Mouse (Mus musculus): ENCODE measurements around the gene Spata17. TPM values are rescaled to one million over a fixed set of nuclear protein-coding genes. Genes with fewer than 3 reads are reported as not detected.

Spata17 gene
- 1.1 and 1.2 TPM in 2 replicates for polyA plus RNA-seq (2015; fragmentation: Nextera tagmentation; extraction: Ambion mirVana)

DNA sequence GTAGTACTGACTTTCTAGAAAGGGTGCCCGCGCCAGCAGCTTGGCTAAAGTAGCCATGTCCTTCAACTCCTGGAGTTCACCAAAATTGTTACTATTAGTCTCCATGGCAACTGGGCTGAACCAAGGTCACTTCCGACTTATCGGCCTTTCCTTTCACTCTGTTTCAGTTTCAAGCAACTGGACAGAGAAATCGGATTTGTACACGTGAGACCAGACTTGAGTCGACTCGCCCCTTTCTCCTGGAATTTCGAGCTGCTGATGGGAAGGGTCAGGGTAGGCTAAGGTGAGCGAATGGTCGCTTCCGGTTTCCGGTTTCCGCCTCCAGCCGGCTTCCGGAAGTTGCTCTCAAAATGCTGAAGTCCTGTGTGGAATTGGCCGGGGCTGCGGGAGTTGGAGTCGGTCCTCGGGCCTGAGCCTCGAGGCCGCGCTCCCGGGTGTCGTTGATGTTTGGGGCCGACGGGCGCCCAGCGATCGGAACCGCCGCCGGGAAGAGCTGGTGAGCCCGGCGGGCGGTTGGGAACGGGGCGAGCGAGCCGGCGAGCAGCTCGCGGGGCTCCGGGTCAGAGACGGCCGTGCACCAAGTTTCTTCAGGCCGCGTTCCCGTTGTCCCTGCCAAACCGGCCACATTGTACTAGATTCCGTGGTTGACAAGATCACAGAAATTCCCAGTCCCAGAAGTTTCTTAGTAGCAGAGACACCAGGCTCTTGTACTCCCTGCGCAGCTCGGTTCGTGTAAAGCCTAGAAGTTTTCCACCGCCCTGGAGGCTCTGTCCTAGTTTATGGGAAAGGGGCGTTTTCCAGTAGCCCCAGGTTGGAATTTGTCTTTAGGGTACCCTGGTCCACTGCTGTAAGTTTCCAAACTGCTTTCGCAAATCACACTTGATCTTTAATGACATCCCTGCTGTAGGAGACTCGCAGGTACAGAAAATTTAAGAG lies at the start of gene Spata17, which contains the start of gene Gpatch2:
Spata17 (minus strand) TSS at position 285 of the 936 bp plus-strand sequence.
Gpatch2 (plus strand) TSS at position 328 of the 936 bp plus-strand sequence.
- Histone ChIP-seq H3K9me3 (replicated peaks) (no peaks in the 10 kb centered on the region), H3K27ac (peak within 1 kb of the TSS; percentile 91), H3K4me1 (0 out of 2 replicates have a peak, but pooled peaks cover 12% of the 10 kb centered on the region), H3K36me3 (no peaks in the 10 kb centered on the region), H3K27me3 (no peaks in the 10 kb centered on the region), H3K4me3 (replicated peaks) (peak within 1 kb of the TSS; percentile 93), H3K4me2 (peak within 1 kb of the TSS; percentile 66), H3K9ac (peak within 1 kb of the TSS; percentile 87)
- peak; percentile 95 for ATAC-seq (replicated peaks; ENCODE audit: low FRiP score)
- WGBS, result under 1% methylated on average over 58 of the region's 58 CpGs

- Histone ChIP-seq H3K27ac (no peak overlapping the region), H3K4me1 (no peaks in the 10 kb centered on the region), H3K9me3 (replicated peaks) (no peaks in the 10 kb centered on the region), H3K4me3 (replicated peaks) (no peak overlapping the region), H3K36me3 (no peaks in the 10 kb centered on the region), H3K4me2 (no peak overlapping the region), H3K9ac (no peak overlapping the region), H3K27me3 (no peaks in the 10 kb centered on the region)
- 90% methylated on average over 4 of the region's 4 CpGs for WGBS
- no peak for ATAC-seq (replicated peaks; ENCODE audit: low FRiP score)
Observed at GRCm38 (mm10) chr1:187258756-187259155, 43.5 kb upstream of the Spata17 start.

GRCm38 (mm10) chr1:187250741-187251262 lies 35.5 kb upstream of the Spata17 start:
- Histone ChIP-seq H3K9ac (no peak overlapping the region), H3K9me3 (replicated peaks) (no peaks in the 10 kb centered on the region), H3K4me1 (no peaks in the 10 kb centered on the region), H3K27me3 (no peaks in the 10 kb centered on the region), H3K4me3 (replicated peaks) (no peak overlapping the region), H3K27ac (no peak overlapping the region), H3K36me3 (0 out of 2 replicates have a peak, but pooled peaks cover 2% of the 10 kb centered on the region), H3K4me2 (no peak overlapping the region)
- WGBS, result 95% methylated on average over 1 of the region's 1 CpGs
- no peak for ATAC-seq (replicated peaks; ENCODE audit: low FRiP score)

GRCm38 (mm10) chr1:187244734-187245133 lies 29.5 kb upstream of the Spata17 start:
- Histone ChIP-seq H3K27me3 (no peaks in the 10 kb centered on the region), H3K4me3 (replicated peaks) (no peak overlapping the region), H3K4me1 (no peaks in the 10 kb centered on the region), H3K27ac (no peak overlapping the region), H3K9ac (no peak overlapping the region), H3K9me3 (replicated peaks) (no peaks in the 10 kb centered on the region), H3K36me3 (0 out of 2 replicates have a peak, but pooled peaks cover 2% of the 10 kb centered on the region), H3K4me2 (no peak overlapping the region)
- no peak for ATAC-seq (replicated peaks; ENCODE audit: low FRiP score)
- WGBS, result 74% methylated on average over 5 of the region's 5 CpGs

GRCm38 (mm10) chr1:187241329-187241728 lies 26.1 kb upstream of the Spata17 start:
- Histone ChIP-seq H3K36me3 (0 out of 2 replicates have a peak, but pooled peaks cover 2% of the 10 kb centered on the region), H3K9me3 (replicated peaks) (no peaks in the 10 kb centered on the region), H3K27ac (no peak overlapping the region), H3K9ac (no peak overlapping the region), H3K27me3 (no peaks in the 10 kb centered on the region), H3K4me2 (no peak overlapping the region), H3K4me3 (replicated peaks) (no peak overlapping the region), H3K4me1 (no peaks in the 10 kb centered on the region)
- 0 out of 2 replicates have a peak, but pooled peaks have one; percentile 66 for ATAC-seq (replicated peaks; ENCODE audit: low FRiP score)
- 85% methylated on average over 5 of the region's 5 CpGs for WGBS

- H3K9ac ChIP-seq, result no peak overlapping the region
- no peak overlapping the region for H3K4me3 ChIP-seq (replicated peaks)
- no peak overlapping the region for H3K4me2 ChIP-seq
- H3K4me1 ChIP-seq, result no peaks in the 10 kb centered on the region
- no peaks in the 10 kb centered on the region for H3K9me3 ChIP-seq (replicated peaks)
- WGBS, result 94% methylated on average over 3 of the region's 3 CpGs
- H3K27me3 ChIP-seq, result no peaks in the 10 kb centered on the region
- ATAC-seq (replicated peaks; ENCODE audit: low FRiP score), result no peak
- 0 out of 2 replicates have a peak, but pooled peaks cover 2% of the 10 kb centered on the region for H3K36me3 ChIP-seq
- no peak overlapping the region for H3K27ac ChIP-seq
Observed at GRCm38 (mm10) chr1:187240304-187240703, 25.0 kb upstream of the Spata17 start.

DNA sequence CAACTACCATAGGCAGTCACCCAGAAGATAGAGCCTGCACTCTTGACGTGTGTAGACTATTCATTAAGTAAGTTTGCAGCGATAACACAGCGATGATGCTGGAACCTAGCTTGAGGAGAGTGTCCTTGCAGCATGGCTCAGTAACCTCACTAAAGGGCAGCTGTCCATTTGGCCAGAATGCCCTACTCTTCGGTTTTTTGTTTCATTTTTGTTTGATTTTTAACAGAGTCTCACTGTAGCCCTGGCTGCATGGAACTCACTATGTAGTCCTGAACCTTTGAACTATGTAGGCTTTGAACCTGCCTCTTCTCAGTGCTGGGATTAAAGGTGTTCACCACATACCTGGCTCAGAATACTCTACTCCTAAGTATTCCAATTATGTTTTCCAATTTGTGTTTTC lies 22.8 kb upstream of the Spata17 start:
- no peaks in the 10 kb centered on the region for H3K4me1 ChIP-seq
- H3K4me2 ChIP-seq, result no peak overlapping the region
- no peak overlapping the region for H3K9ac ChIP-seq
- peaks cover 8% of the 10 kb centered on the region for H3K36me3 ChIP-seq
- no peak for ATAC-seq (replicated peaks; ENCODE audit: low FRiP score)
- H3K27ac ChIP-seq, result no peak overlapping the region
- no peaks in the 10 kb centered on the region for H3K27me3 ChIP-seq
- no peak overlapping the region for H3K4me3 ChIP-seq (replicated peaks)
- H3K9me3 ChIP-seq (replicated peaks), result no peaks in the 10 kb centered on the region
- WGBS, result 78% methylated on average over 4 of the region's 4 CpGs

GRCm38 (mm10) chr1:187236296-187236695 lies 21.0 kb upstream of the Spata17 start:
- ATAC-seq (replicated peaks; ENCODE audit: low FRiP score), result no peak
- Histone ChIP-seq H3K4me1 (no peaks in the 10 kb centered on the region), H3K36me3 (peaks cover 14% of the 10 kb centered on the region), H3K4me2 (no peak overlapping the region), H3K9me3 (replicated peaks) (no peaks in the 10 kb centered on the region), H3K27me3 (no peaks in the 10 kb centered on the region), H3K27ac (no peak overlapping the region), H3K9ac (no peak overlapping the region), H3K4me3 (replicated peaks) (no peak overlapping the region)
- WGBS, result 46% methylated on average over 6 of the region's 6 CpGs

DNA sequence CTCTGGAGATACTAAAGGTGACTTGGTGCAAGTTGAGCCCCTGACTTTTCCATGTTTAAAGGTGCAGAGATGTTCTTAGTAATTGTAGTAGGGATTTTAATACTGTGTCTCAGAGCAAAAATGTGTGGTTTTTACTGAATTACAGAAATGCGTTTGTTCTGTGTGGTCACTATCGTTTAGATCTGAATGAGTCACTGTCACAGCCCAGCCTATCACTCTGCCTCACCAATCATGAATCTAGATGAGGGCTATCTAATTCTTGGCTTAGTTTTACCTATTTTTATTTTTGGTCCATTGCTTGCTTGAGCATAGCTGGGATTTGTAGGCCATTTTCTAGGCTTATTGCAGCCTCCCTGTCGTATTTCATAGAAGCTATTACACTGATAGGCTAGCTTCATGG lies 19.9 kb upstream of the Spata17 start:
- H3K9ac ChIP-seq, result no peak overlapping the region
- no peaks in the 10 kb centered on the region for H3K4me1 ChIP-seq
- no peak overlapping the region for H3K4me2 ChIP-seq
- no peak overlapping the region for H3K4me3 ChIP-seq (replicated peaks)
- H3K27ac ChIP-seq, result no peak overlapping the region
- H3K36me3 ChIP-seq, result peaks cover 20% of the 10 kb centered on the region
- ATAC-seq (replicated peaks; ENCODE audit: low FRiP score), result no peak
- no peaks in the 10 kb centered on the region for H3K27me3 ChIP-seq
- H3K9me3 ChIP-seq (replicated peaks), result no peaks in the 10 kb centered on the region
- 91% methylated on average over 3 of the region's 3 CpGs for WGBS

DNA sequence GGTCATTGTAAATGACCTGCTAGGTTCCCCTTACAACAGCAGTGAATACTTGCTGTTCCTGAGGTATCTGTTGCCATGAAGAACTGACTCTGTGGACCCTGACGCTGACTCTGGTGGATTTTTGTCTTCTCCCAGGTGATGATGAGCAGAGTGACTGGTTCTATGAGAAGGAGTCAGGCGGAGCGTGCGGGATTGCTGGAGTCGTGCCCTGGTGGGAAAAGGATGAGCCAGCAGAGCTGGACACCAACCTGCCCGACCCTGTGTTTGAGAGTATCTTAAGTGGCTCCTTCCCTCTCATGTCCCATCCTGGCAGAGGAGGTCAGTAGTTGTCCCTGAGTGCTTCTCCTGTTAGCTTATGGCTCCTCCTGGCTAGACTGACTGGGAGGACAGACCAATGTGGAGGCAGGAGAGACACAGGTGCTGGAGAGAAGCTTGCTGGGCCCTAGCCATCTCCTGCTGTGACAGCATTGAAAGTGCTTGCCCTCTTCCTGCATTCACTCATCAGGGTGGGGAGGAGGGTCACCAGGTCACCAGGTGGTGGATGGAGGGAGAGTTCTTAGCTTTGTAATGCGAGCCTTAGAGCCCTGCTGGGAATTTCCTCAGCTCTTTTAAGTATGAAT lies 17.8 kb upstream of the Spata17 start:
- 67% methylated on average over 7 of the region's 7 CpGs for WGBS
- Histone ChIP-seq H3K4me2 (no peak overlapping the region), H3K4me3 (replicated peaks) (no peak overlapping the region), H3K27me3 (no peaks in the 10 kb centered on the region), H3K9ac (no peak overlapping the region), H3K36me3 (peaks cover 17% of the 10 kb centered on the region), H3K9me3 (replicated peaks) (no peaks in the 10 kb centered on the region), H3K4me1 (no peaks in the 10 kb centered on the region), H3K27ac (no peak overlapping the region)
- ATAC-seq (replicated peaks; ENCODE audit: low FRiP score), result no peak

DNA sequence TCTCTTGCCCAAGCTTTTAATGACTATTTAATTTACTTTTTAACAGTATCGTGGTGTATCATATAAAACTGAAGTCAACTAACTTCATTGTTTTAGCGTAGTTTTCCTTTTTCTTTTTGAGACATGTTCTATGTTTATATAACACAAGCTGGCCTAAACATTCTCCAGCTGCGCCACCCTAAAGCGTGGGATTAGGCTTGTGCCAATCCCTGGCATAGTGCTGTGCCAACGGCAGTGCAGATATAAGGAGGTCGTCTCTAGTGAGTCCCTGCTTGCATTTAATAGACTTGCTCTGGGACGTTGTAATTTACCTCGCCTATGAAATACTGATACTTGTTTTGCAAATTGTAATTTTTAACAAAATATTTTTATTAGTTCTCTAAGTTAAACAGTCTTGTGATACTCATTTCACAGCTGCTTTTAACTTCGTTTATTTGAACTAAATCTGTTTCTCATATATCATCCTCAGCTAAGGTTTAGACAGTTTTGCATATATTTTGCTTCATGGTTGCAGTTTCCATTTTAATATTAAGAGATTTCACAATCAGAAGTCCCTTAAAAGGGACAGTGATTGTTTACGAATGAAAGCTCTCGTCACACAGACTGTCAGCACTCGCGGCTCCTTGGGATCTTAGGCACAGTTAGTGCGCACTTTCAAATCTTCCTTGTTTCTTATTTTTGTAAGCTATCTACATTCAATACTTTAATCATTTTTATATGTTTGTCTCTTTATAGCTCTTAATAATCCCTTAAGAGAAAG lies 17.1 kb upstream of the Spata17 start:
- Histone ChIP-seq H3K36me3 (peaks cover 17% of the 10 kb centered on the region), H3K4me2 (no peak overlapping the region), H3K4me1 (no peaks in the 10 kb centered on the region), H3K9me3 (replicated peaks) (no peaks in the 10 kb centered on the region), H3K27ac (no peak overlapping the region), H3K4me3 (replicated peaks) (no peak overlapping the region), H3K27me3 (no peaks in the 10 kb centered on the region), H3K9ac (no peak overlapping the region)
- 88% methylated on average over 14 of the region's 14 CpGs for WGBS
- no peak for ATAC-seq (replicated peaks; ENCODE audit: low FRiP score)

All from kidney, embryonic 15.5 days (tissue).